Mouse (Mus musculus) neural tube, embryonic 13.5 days (tissue): Measurements from ENCODE around the gene Dixdc1. TPM values are rescaled to one million over a fixed set of nuclear protein-coding genes. Genes with fewer than 3 reads are reported as not detected.
A peak's percentile ranks its signal among the peaks of the same experiment; 100 is the strongest.

ENCODE experiments used
- ATAC-seq: fragments of 200-750 bp; cut with Nextera tagmentation; 2 replicates; pipeline ENCODE4 v1.8.0; 2017; ENCODE audit warnings: low read depth, mild to moderate bottlenecking, moderate TSS enrichment, moderate library complexity
- H3K27ac ChIP-seq: fragments of 300-500 bp; sonication (generic); replicated peaks from 2 replicates; pipeline ENCODE4 v1.5.1; 2015; ENCODE audit warnings: moderate library complexity, mild to moderate bottlenecking, inconsistent platforms
- H3K27me3 ChIP-seq: fragments of 300-500 bp; sonication (generic); 2 replicates; pipeline ENCODE4 v1.6.1; 2015; ENCODE audit warnings: mild to moderate bottlenecking, inconsistent platforms
- H3K36me3 ChIP-seq: fragments of 300-500 bp; sonication (generic); 2 replicates; pipeline ENCODE4 v1.6.1; 2015; ENCODE audit warnings: mild to moderate bottlenecking, inconsistent platforms
- H3K4me1 ChIP-seq: fragments of 300-500 bp; sonication (generic); replicated peaks from 2 replicates; pipeline ENCODE4 v1.6.1; 2015; ENCODE audit warnings: inconsistent platforms
- H3K4me2 ChIP-seq: fragments of 300-500 bp; sonication (generic); 2 replicates; pipeline ENCODE4 v1.6.1; 2015; ENCODE audit warnings: inconsistent platforms, mild to moderate bottlenecking, moderate library complexity
- H3K4me3 ChIP-seq: fragments of 300-500 bp; sonication (generic); 2 replicates; pipeline ENCODE4 v1.5.1; 2015; ENCODE audit warnings: mild to moderate bottlenecking, inconsistent platforms
- H3K9ac ChIP-seq: fragments of 300-500 bp; sonication (generic); 2 replicates; pipeline ENCODE4 v1.6.1; 2015; ENCODE audit warnings: moderate library complexity, mild to moderate bottlenecking, inconsistent platforms
- H3K9me3 ChIP-seq: fragments of 300-500 bp; sonication (generic); 2 replicates; pipeline ENCODE4 v1.6.1; 2016; ENCODE audit warnings: inconsistent platforms
- WGBS: fragments of 180-500 bp; shearing (Covaris S2); methylation state at CpG from one replicate; pipeline ENCODE4 v1.1.7; 2015; 5-methylcytosine and 5-hydroxymethylcytosine counted together
- polyA plus RNA-seq: library from polyadenylated mRNA; unstranded; fragments of >200 nt; fragmentation: Nextera tagmentation; extraction: Ambion mirVana; gene quantifications from 2 replicates; pipeline ENCODE4 v1.2.1, GENCODE M21; 2015

Gene Dixdc1
- polyA plus RNA-seq, 1 experiment from 2014 or later, result 31.8 TPM

- H3K27me3 ChIP-seq, result peaks cover 5% of the 10 kb centered on the region
- peaks cover 14% of the 10 kb centered on the region for H3K4me1 ChIP-seq
- WGBS, result 88% methylated on average over 14 of the region's 14 CpGs
- H3K27ac ChIP-seq, result no peak overlapping the region
- no peaks in the 10 kb centered on the region for H3K36me3 ChIP-seq
- no peak overlapping the region for H3K4me3 ChIP-seq
- H3K9me3 ChIP-seq, result no peaks in the 10 kb centered on the region
- H3K9ac ChIP-seq, result no peak overlapping the region
- ATAC-seq, result no peak
- no peak overlapping the region for H3K4me2 ChIP-seq
Observed at GRCm38 (mm10) chr9:50740867-50741784, 1.8 kb upstream of the Dixdc1 start.

- WGBS, result 5% methylated on average over 9 of the region's 9 CpGs
- no peak overlapping the region for H3K4me3 ChIP-seq
- peak overlapping the region; percentile 40 for H3K4me2 ChIP-seq
- no peaks in the 10 kb centered on the region for H3K36me3 ChIP-seq
- H3K9me3 ChIP-seq, result no peaks in the 10 kb centered on the region
- H3K4me1 ChIP-seq, result peaks cover 19% of the 10 kb centered on the region; the same call in 1 of the 2 replicates
- H3K27me3 ChIP-seq, result no peaks in the 10 kb centered on the region
- no peak overlapping the region for H3K9ac ChIP-seq
- no peak overlapping the region for H3K27ac ChIP-seq
- no peak for ATAC-seq
Observed at GRCm38 (mm10) chr9:50734989-50735388, 4.3 kb downstream of the Dixdc1 start.

GRCm38 (mm10) chr9:50732560-50732959 lies 6.8 kb downstream of the Dixdc1 start:
- Histone ChIP-seq H3K4me3 (no peak overlapping the region), H3K9me3 (no peaks in the 10 kb centered on the region), H3K36me3 (no peaks in the 10 kb centered on the region), H3K27ac (0 out of 2 replicates have a peak overlapping the region, but pooled peaks have one; percentile 19), H3K27me3 (no peaks in the 10 kb centered on the region), H3K4me1 (peaks cover 17% of the 10 kb centered on the region; the same call in 1 of the 2 replicates), H3K9ac (no peak overlapping the region), H3K4me2 (no peak overlapping the region)
- ATAC-seq, result no peak
- WGBS, result 4% methylated on average over 4 of the region's 4 CpGs

GRCm38 (mm10) chr9:50729600-50729999 lies 9.7 kb downstream of the Dixdc1 start:
- ATAC-seq, result no peak
- Histone ChIP-seq H3K4me2 (no peak overlapping the region), H3K36me3 (no peaks in the 10 kb centered on the region), H3K9ac (no peak overlapping the region), H3K4me3 (no peak overlapping the region), H3K9me3 (no peaks in the 10 kb centered on the region), H3K27ac (0 out of 2 replicates have a peak overlapping the region, but pooled peaks have one; percentile 16), H3K27me3 (no peaks in the 10 kb centered on the region), H3K4me1 (peaks cover 44% of the 10 kb centered on the region)
- 64% methylated on average over 4 of the region's 4 CpGs for WGBS

- Histone ChIP-seq H3K9me3 (no peaks in the 10 kb centered on the region), H3K27ac (peak overlapping the region; percentile 86), H3K4me1 (peaks cover 59% of the 10 kb centered on the region), H3K27me3 (no peaks in the 10 kb centered on the region), H3K9ac (peak overlapping the region; percentile 89), H3K36me3 (no peaks in the 10 kb centered on the region), H3K4me2 (peak overlapping the region; percentile 83), H3K4me3 (peak overlapping the region; percentile 75)
- under 1% methylated on average over 44 of the region's 45 CpGs for WGBS
- peak; percentile 97 for ATAC-seq
Observed at GRCm38 (mm10) chr9:50727925-50728651, 11.2 kb downstream of the Dixdc1 start.

- peak overlapping the region; percentile 86 for H3K27ac ChIP-seq
- peaks cover 62% of the 10 kb centered on the region for H3K4me1 ChIP-seq
- peak overlapping the region; percentile 83 for H3K4me2 ChIP-seq
- peak; percentile 24 for ATAC-seq
- H3K36me3 ChIP-seq, result no peaks in the 10 kb centered on the region
- peak overlapping the region; percentile 75 for H3K4me3 ChIP-seq
- H3K27me3 ChIP-seq, result no peaks in the 10 kb centered on the region
- H3K9me3 ChIP-seq, result no peaks in the 10 kb centered on the region
- H3K9ac ChIP-seq, result peak overlapping the region; percentile 89
- WGBS, result 2% methylated on average over 30 of the region's 30 CpGs
Observed at GRCm38 (mm10) chr9:50727171-50727924, 12.0 kb downstream of the Dixdc1 start.

- peaks cover 72% of the 10 kb centered on the region for H3K4me1 ChIP-seq
- peak overlapping the region; percentile 89 for H3K9ac ChIP-seq
- no peaks in the 10 kb centered on the region for H3K36me3 ChIP-seq
- peak overlapping the region; percentile 83 for H3K4me2 ChIP-seq
- no peaks in the 10 kb centered on the region for H3K9me3 ChIP-seq
- ATAC-seq, result no peak
- no peaks in the 10 kb centered on the region for H3K27me3 ChIP-seq
- peak overlapping the region; percentile 86 for H3K27ac ChIP-seq
- 30% methylated on average over 8 of the region's 8 CpGs for WGBS
- H3K4me3 ChIP-seq, result peak overlapping the region; percentile 75
Observed at GRCm38 (mm10) chr9:50725921-50726590, 13.3 kb downstream of the Dixdc1 start.

- Histone ChIP-seq H3K4me3 (peak overlapping the region; percentile 8), H3K9ac (peak overlapping the region; percentile 63), H3K4me2 (peak overlapping the region; percentile 83), H3K9me3 (no peaks in the 10 kb centered on the region), H3K4me1 (peaks cover 81% of the 10 kb centered on the region), H3K36me3 (no peaks in the 10 kb centered on the region), H3K27ac (peak overlapping the region; percentile 86), H3K27me3 (no peaks in the 10 kb centered on the region)
- 27% methylated on average over 3 of the region's 3 CpGs for WGBS
- ATAC-seq, result no peak
Observed at GRCm38 (mm10) chr9:50724661-50725330, 14.5 kb downstream of the Dixdc1 start.

GRCm38 (mm10) chr9:50724147-50724546 lies 15.2 kb downstream of the Dixdc1 start:
- no peak for ATAC-seq
- no peaks in the 10 kb centered on the region for H3K9me3 ChIP-seq
- H3K4me3 ChIP-seq, result peak overlapping the region; percentile 8; the same call in 1 of the 2 replicates
- no peaks in the 10 kb centered on the region for H3K36me3 ChIP-seq
- H3K27ac ChIP-seq, result peak overlapping the region; percentile 86
- no peaks in the 10 kb centered on the region for H3K27me3 ChIP-seq
- peaks cover 81% of the 10 kb centered on the region for H3K4me1 ChIP-seq
- 67% methylated on average over 2 of the region's 2 CpGs for WGBS
- peak overlapping the region; percentile 63 for H3K9ac ChIP-seq
- peak overlapping the region; percentile 83 for H3K4me2 ChIP-seq

GRCm38 (mm10) chr9:50723406-50723805 lies 15.9 kb downstream of the Dixdc1 start:
- H3K9ac ChIP-seq, result peak overlapping the region; percentile 52
- H3K4me3 ChIP-seq, result peak overlapping the region; percentile 14

More at GRCm38 (mm10) chr9:50723406-50723805, 15.9 kb downstream of the Dixdc1 start:
- H3K27ac ChIP-seq, result peak overlapping the region; percentile 86
- H3K4me2 ChIP-seq, result peak overlapping the region; percentile 83
- 31% methylated on average over 7 of the region's 7 CpGs for WGBS
- peaks cover 76% of the 10 kb centered on the region for H3K4me1 ChIP-seq
- no peaks in the 10 kb centered on the region for H3K36me3 ChIP-seq
- H3K9me3 ChIP-seq, result no peaks in the 10 kb centered on the region
- no peak for ATAC-seq
- no peaks in the 10 kb centered on the region for H3K27me3 ChIP-seq
